Mouse (Mus musculus): ENCODE data around the gene Cgref1. TPM values are rescaled to one million over a fixed set of nuclear protein-coding genes. Genes with fewer than 3 reads are reported as not detected.

The Cgref1 gene
- polyA plus RNA-seq, 1 experiment from 2014 or later, result 67.0 TPM

DNA sequence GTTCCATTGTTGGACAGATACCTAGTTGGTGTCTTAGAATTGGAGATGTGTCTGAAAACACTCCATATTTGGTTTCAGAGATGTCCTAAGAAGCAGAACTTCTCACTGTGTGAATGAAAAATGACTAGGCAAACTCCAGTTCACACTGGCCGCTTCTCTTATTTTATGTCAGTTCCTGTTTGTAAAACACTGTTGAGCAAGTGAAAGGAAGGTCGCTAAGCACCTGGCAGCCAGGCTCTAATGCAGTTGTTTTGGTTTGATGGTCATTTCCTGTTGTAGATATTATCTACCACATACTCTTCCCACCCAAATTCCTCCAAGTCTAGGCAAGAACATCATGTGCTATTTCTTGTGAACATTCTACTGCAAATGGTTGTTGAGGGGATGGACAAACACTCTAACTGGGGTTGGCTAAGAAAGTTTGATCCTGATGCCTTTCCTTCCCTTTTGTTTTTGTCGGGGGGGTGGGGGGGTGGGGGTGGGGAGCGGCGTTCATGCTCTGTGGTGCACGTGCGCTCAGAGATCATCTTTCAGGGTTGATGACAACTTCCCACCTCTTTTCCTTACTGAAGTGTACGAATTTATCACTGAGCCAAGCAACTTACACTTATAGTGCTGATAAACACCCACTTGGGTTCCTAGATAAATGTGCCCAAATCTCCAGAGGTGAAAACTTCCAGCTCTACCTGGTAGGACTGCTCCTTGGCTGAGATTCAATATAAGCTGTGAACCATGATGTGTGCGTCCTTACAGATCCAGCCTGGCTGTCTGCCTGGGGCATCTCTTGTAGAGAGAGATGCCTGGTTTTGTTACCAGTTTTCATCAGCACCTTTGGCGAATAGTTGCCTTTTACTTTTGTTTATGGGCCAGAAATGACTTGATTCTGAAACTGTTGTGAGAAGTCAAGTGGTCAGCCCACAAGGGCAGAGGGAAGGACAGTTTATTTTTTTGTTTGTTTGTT, 16.4 kb upstream of the Cgref1 start:
- 72% methylated on average over 10 of the region's 10 CpGs for WGBS
- Histone ChIP-seq H3K4me2 (ENCODE audit: low read depth, low read length) (no peak overlapping the region), H3K9me3 (ENCODE audit: control insufficient read depth, low read length) (no peaks in the 10 kb centered on the region), H3K27ac (ENCODE audit: low read length) (no peak overlapping the region), H3K27me3 (replicated peaks; ENCODE audit: control insufficient read depth, insufficient read depth, low read length) (no peaks in the 10 kb centered on the region), H3K4me1 (ENCODE audit: control insufficient read depth, insufficient read depth, low read length) (peaks cover 19% of the 10 kb centered on the region), H3K9ac (ENCODE audit: low read depth, low read length) (no peak overlapping the region), H3K36me3 (ENCODE audit: control insufficient read depth, insufficient read depth, low read length) (0 out of 2 replicates have a peak, but pooled peaks cover 6% of the 10 kb centered on the region), H3K4me3 (ENCODE audit: low read length) (no peak overlapping the region)
- ATAC-seq, result no peak

DNA sequence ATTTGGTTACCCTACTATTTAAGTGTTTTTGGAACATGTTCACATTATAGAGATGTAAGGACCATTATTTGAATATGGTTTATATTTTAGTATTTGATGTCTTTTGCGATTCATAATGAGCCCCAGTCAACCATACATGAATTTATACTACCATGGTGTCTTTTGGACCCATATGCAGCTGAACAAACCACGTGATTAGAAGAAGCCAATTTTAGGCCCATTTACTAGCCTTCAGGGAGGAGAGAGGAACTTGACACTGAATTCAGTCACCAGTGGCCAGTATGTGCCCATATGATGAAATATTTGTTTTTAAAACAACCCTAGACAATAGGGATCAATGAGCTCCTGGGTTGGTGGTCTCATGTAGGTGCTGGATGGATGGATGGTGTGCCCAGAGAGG, 15.4 kb upstream of the Cgref1 start:
- Histone ChIP-seq H3K27ac (ENCODE audit: low read length) (no peak overlapping the region), H3K27me3 (replicated peaks; ENCODE audit: control insufficient read depth, insufficient read depth, low read length) (no peaks in the 10 kb centered on the region), H3K9ac (ENCODE audit: low read depth, low read length) (peak overlapping the region; percentile 96; the same call in 1 of the 2 replicates), H3K9me3 (ENCODE audit: control insufficient read depth, low read length) (no peaks in the 10 kb centered on the region), H3K4me2 (ENCODE audit: low read depth, low read length) (peak overlapping the region; percentile 63), H3K4me1 (ENCODE audit: control insufficient read depth, insufficient read depth, low read length) (peaks cover 19% of the 10 kb centered on the region), H3K4me3 (ENCODE audit: low read length) (peak overlapping the region; percentile 83), H3K36me3 (ENCODE audit: control insufficient read depth, insufficient read depth, low read length) (peaks cover 9% of the 10 kb centered on the region; the same call in 1 of the 2 replicates)
- 86% methylated on average over 2 of the region's 2 CpGs for WGBS
- ATAC-seq, result no peak

DNA sequence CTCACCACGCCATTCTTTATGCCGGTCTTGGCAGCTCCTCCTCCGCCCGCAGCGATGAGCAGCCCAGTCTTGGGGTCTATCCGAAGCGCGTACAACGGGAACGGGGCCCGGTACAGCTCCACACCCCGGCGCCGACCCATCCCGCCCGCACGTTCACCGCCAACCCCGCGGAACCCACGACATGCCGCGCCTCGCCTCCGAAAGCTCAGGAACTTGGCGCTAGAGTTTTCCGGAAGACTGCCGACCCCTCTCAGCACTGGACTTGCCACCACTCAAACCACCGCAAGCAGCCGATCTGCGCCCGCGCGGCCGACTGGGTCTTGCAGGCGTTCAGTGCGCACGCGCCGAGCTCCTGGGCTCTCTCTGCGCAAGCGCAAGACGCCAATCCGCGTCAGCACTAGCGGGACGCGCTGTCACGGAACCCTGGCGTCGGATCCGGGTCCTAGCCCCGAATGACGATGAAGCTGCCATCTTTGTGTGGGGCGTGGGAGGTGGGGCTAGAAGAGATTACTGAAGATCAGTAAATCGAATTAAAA, 14.6 kb upstream of the Cgref1 start, which contains the start of gene Preb:
Preb (minus strand) TSS at position 396 of the 536 bp plus-strand sequence.
- H3K9me3 ChIP-seq (ENCODE audit: control insufficient read depth, low read length), result no peaks in the 10 kb centered on the region
- peak within 1 kb of the TSS; percentile 83 for H3K4me3 ChIP-seq (ENCODE audit: low read length)
- peak within 1 kb of the TSS; percentile 96 for H3K9ac ChIP-seq (ENCODE audit: low read depth, low read length)
- WGBS, result under 1% methylated on average over 56 of the region's 56 CpGs
- peaks cover 15% of the 10 kb centered on the region for H3K36me3 ChIP-seq (ENCODE audit: control insufficient read depth, insufficient read depth, low read length)
- no peaks in the 10 kb centered on the region for H3K27me3 ChIP-seq (replicated peaks; ENCODE audit: control insufficient read depth, insufficient read depth, low read length)
- peaks cover 19% of the 10 kb centered on the region for H3K4me1 ChIP-seq (ENCODE audit: control insufficient read depth, insufficient read depth, low read length)
- peak within 1 kb of the TSS; percentile 90 for H3K27ac ChIP-seq (ENCODE audit: low read length)
- ATAC-seq, result peak; percentile 96
- H3K4me2 ChIP-seq (ENCODE audit: low read depth, low read length), result peak within 1 kb of the TSS; percentile 78

DNA sequence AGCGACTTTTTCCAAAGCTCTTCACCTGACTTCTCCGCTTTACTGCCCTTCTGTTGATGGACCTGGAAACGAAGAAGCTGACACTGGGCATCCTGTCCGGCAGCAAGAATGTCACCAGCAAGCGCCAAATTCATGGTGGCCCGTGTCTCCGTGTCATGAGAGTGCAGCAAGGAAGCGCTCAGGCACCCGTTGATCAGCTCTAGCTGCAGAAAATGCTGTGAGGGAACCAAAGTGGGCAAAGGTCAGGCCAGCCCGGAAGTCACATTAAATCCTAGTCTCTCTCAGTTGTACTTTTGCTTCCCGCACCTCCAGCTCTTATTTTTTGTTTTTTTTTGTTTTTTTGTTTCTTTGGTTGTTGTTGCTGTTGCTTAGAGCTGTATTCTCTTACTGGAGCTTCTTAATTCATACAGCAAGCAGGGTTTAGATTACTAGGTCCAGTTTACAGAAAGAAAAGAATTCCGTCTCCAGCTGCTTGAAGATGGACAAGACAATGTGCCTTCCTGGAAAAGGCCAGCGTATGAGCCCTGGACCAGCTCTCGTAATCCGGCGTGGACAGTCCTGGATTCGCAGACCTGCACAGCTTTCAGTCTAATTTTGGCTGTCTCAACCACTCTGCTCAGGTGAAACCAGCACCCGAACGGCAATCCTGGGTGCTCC, 13.9 kb upstream of the Cgref1 start:
- H3K4me2 ChIP-seq (ENCODE audit: low read depth, low read length), result peak overlapping the region; percentile 78
- peak overlapping the region; percentile 96 for H3K9ac ChIP-seq (ENCODE audit: low read depth, low read length)
- H3K9me3 ChIP-seq (ENCODE audit: control insufficient read depth, low read length), result no peaks in the 10 kb centered on the region
- peaks cover 22% of the 10 kb centered on the region for H3K36me3 ChIP-seq (ENCODE audit: control insufficient read depth, insufficient read depth, low read length)
- 19% methylated on average over 19 of the region's 19 CpGs for WGBS
- H3K27me3 ChIP-seq (replicated peaks; ENCODE audit: control insufficient read depth, insufficient read depth, low read length), result no peaks in the 10 kb centered on the region
- peak overlapping the region; percentile 90 for H3K27ac ChIP-seq (ENCODE audit: low read length)
- H3K4me1 ChIP-seq (ENCODE audit: control insufficient read depth, insufficient read depth, low read length), result peaks cover 19% of the 10 kb centered on the region
- ATAC-seq, result peak; percentile 45; the same call in 1 of the 2 replicates
- H3K4me3 ChIP-seq (ENCODE audit: low read length), result peak overlapping the region; percentile 83

DNA sequence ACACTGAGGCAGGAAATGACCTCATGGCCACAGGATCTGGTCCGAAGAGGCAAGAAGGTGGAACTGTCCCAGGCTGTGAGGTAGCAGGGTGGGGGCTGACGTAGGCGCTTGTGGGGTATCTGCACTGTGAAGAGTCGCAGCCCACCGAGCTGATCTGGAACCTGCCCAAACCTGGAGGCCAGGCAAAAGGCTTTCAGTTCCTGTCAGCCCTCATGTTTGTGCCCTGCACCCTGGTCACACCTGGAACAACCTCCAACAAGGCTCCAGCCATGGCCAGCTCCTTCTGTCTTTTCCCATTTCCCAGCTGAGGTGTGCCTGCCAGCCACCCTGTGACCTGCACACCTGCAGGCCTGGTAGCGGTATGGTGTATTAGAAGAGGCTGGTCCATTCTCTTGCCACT, 12.5 kb upstream of the Cgref1 start:
- peak overlapping the region; percentile 78 for H3K4me2 ChIP-seq (ENCODE audit: low read depth, low read length)
- ATAC-seq, result no peak
- peaks cover 29% of the 10 kb centered on the region for H3K36me3 ChIP-seq (ENCODE audit: control insufficient read depth, insufficient read depth, low read length)
- no peaks in the 10 kb centered on the region for H3K27me3 ChIP-seq (replicated peaks; ENCODE audit: control insufficient read depth, insufficient read depth, low read length)
- WGBS, result 95% methylated on average over 6 of the region's 6 CpGs
- H3K27ac ChIP-seq (ENCODE audit: low read length), result no peak overlapping the region
- peak overlapping the region; percentile 83 for H3K4me3 ChIP-seq (ENCODE audit: low read length)
- peaks cover 19% of the 10 kb centered on the region for H3K4me1 ChIP-seq (ENCODE audit: control insufficient read depth, insufficient read depth, low read length)
- no peak overlapping the region for H3K9ac ChIP-seq (ENCODE audit: low read depth, low read length)
- no peaks in the 10 kb centered on the region for H3K9me3 ChIP-seq (ENCODE audit: control insufficient read depth, low read length)

DNA sequence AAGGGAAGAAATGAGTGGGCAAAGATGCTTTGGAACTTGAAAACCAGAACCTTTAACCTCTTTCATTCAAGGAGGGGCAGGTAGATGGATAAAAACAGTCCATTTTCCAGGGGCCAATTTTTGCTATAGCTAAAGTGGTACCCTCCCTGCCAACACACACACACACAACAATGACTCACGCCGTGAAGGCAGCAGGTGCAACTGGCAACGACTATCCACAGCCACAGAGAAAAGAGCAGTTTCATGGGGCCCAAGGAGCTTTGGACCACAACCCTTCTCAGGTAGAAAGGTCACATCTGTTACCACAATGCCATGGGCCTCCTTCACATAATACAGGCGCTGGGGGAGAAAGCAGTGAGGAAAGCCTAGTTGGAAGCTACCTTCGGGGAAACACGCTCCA, 10.4 kb upstream of the Cgref1 start:
- WGBS, result 95% methylated on average over 6 of the region's 6 CpGs
- Histone ChIP-seq H3K9ac (ENCODE audit: low read depth, low read length) (no peak overlapping the region), H3K4me1 (ENCODE audit: control insufficient read depth, insufficient read depth, low read length) (peaks cover 19% of the 10 kb centered on the region), H3K36me3 (ENCODE audit: control insufficient read depth, insufficient read depth, low read length) (peaks cover 35% of the 10 kb centered on the region), H3K4me2 (ENCODE audit: low read depth, low read length) (no peak overlapping the region), H3K27me3 (replicated peaks; ENCODE audit: control insufficient read depth, insufficient read depth, low read length) (no peaks in the 10 kb centered on the region), H3K4me3 (ENCODE audit: low read length) (no peak overlapping the region), H3K9me3 (ENCODE audit: control insufficient read depth, low read length) (no peaks in the 10 kb centered on the region), H3K27ac (ENCODE audit: low read length) (no peak overlapping the region)
- ATAC-seq, result no peak

DNA sequence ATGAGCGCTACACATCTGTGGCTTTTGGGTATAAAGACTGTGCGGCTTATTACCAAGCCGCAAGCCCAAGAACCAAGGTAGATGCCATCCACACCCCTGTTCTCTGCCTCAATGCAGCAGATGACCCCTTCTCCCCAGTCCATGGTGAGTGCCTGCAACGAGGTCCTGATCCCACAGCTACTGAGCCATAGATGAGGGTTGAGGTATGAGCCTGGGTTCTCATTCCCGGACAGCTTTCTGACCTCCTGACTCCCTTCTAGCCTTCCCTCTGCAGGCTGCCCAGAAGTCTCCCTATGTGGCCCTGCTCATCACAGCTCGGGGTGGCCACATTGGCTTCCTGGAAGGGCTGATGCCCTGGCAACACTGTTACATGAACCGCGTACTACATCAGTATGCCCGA, 9.2 kb upstream of the Cgref1 start:
- H3K4me3 ChIP-seq (ENCODE audit: low read length), result no peak overlapping the region
- no peak overlapping the region for H3K4me2 ChIP-seq (ENCODE audit: low read depth, low read length)
- H3K36me3 ChIP-seq (ENCODE audit: control insufficient read depth, insufficient read depth, low read length), result peaks cover 35% of the 10 kb centered on the region
- ATAC-seq, result no peak
- WGBS, result 94% methylated on average over 9 of the region's 9 CpGs
- H3K9ac ChIP-seq (ENCODE audit: low read depth, low read length), result no peak overlapping the region
- H3K9me3 ChIP-seq (ENCODE audit: control insufficient read depth, low read length), result no peaks in the 10 kb centered on the region
- H3K27ac ChIP-seq (ENCODE audit: low read length), result no peak overlapping the region
- H3K4me1 ChIP-seq (ENCODE audit: control insufficient read depth, insufficient read depth, low read length), result peaks cover 23% of the 10 kb centered on the region
- H3K27me3 ChIP-seq (replicated peaks; ENCODE audit: control insufficient read depth, insufficient read depth, low read length), result no peaks in the 10 kb centered on the region

DNA sequence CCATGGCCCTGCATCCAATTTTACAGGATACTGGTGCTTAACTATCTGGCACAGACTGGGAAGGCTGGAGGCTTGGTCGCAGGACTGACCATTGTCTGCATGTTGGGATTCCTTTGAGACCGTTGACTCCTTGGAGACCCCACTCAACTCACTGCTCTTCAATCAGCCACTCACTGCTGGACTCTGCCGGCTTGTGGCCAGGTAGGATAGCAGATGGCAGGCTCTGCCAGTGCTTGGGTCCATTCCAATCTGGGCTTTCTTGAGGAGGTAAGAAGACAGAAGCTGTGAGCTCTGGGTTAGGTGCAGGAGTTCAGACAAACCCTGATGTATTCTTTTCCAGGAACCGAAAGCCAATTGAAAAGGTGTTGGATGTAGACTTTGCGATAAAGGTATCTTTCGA, 8.7 kb upstream of the Cgref1 start:
- no peaks in the 10 kb centered on the region for H3K9me3 ChIP-seq (ENCODE audit: control insufficient read depth, low read length)
- H3K9ac ChIP-seq (ENCODE audit: low read depth, low read length), result no peak overlapping the region
- no peak overlapping the region for H3K27ac ChIP-seq (ENCODE audit: low read length)
- peaks cover 21% of the 10 kb centered on the region for H3K4me1 ChIP-seq (ENCODE audit: control insufficient read depth, insufficient read depth, low read length)
- H3K4me3 ChIP-seq (ENCODE audit: low read length), result no peak overlapping the region
- H3K27me3 ChIP-seq (replicated peaks; ENCODE audit: control insufficient read depth, insufficient read depth, low read length), result no peaks in the 10 kb centered on the region
- H3K4me2 ChIP-seq (ENCODE audit: low read depth, low read length), result no peak overlapping the region
- peaks cover 35% of the 10 kb centered on the region for H3K36me3 ChIP-seq (ENCODE audit: control insufficient read depth, insufficient read depth, low read length)
- ATAC-seq, result no peak
- 94% methylated on average over 6 of the region's 6 CpGs for WGBS

DNA sequence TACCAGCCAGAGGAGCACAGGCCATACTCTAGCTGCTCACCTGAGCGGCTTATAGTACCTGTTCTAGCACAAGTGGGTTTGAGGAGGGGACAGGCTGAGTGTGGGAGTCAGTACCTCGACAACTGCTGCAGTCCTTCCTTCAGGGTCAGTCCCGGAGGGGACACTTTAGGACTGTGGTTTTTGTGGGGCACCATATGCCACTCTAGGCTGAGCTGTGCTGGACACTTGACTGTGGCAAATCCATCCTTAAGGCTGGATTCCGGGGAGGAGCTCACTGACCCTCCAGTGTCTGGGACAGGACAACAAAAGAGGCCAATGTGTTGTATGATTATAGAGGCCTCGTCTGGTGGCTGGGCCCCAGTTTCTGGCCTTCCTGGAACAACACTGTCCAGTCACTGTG, 7.2 kb upstream of the Cgref1 start:
- H3K9me3 ChIP-seq (ENCODE audit: control insufficient read depth, low read length), result no peaks in the 10 kb centered on the region
- H3K27me3 ChIP-seq (replicated peaks; ENCODE audit: control insufficient read depth, insufficient read depth, low read length), result no peaks in the 10 kb centered on the region
- ATAC-seq, result no peak
- no peak overlapping the region for H3K4me3 ChIP-seq (ENCODE audit: low read length)
- no peak overlapping the region for H3K4me2 ChIP-seq (ENCODE audit: low read depth, low read length)
- peaks cover 29% of the 10 kb centered on the region for H3K36me3 ChIP-seq (ENCODE audit: control insufficient read depth, insufficient read depth, low read length)
- 85% methylated on average over 5 of the region's 5 CpGs for WGBS
- peaks cover 11% of the 10 kb centered on the region for H3K4me1 ChIP-seq (ENCODE audit: control insufficient read depth, insufficient read depth, low read length)
- no peak overlapping the region for H3K27ac ChIP-seq (ENCODE audit: low read length)
- H3K9ac ChIP-seq (ENCODE audit: low read depth, low read length), result no peak overlapping the region

All from intestine, embryonic 16.5 days (tissue).